Mouse (Mus musculus) liver, adult 2 months (tissue): Measurements from ENCODE around the gene Adgre5.

Source experiments
- CTCF ChIP-seq: fragments of 200-500 bp; IDR thresholded peaks from 2 replicates; pipeline ENCODE4 v1.5.1; 2011; ENCODE audit warnings: low read depth, low read length, control low read depth
- POLR2A ChIP-seq: fragments of 200-500 bp; IDR thresholded peaks from 2 replicates; pipeline ENCODE4 v1.6.1; 2011; ENCODE audit warnings: low read length, control low read depth; ENCODE audit not compliant: insufficient read depth; ENCODE audit errors: extremely low read depth

GRCm38 (mm10) chr8:83765663-83766062 lies 24.5 kb upstream of the Adgre5 start:
- TF ChIP-seq CTCF: no peak
- no peak for TF ChIP-seq POLR2A
